Mouse (Mus musculus): ENCODE measurements around the gene Cdh8.
"Not testable (repeated sequence)": the region's sequence is repeated elsewhere in the genome, so short reads cannot be mapped to it uniquely, and the experiment has no call there.

- not testable (repeated sequence) for TF ChIP-seq CTCF (conservative IDR thresholded peaks at IDR 0.05; ENCODE audit: insufficient read depth, insufficient read length, low read depth, low read length); POLR2A (IDR thresholded peaks at IDR 0.05; ENCODE audit: low read depth, low read length)
These were observed 271.5 kb downstream of the Cdh8 start for GRCm38 (mm10) chr8:99144761-99145160.

Data from kidney, adult 2 months (tissue).